Mouse (Mus musculus): ENCODE data around the gene Myo5a. TPM values are rescaled to one million over a fixed set of nuclear protein-coding genes. Genes with fewer than 3 reads are reported as not detected.

Myo5a gene
- polyA plus RNA-seq, 1 experiment from 2014 or later = 35.2 TPM

GRCm38 (mm10) chr9:75041840-75042525, 28.8 kb upstream of the Myo5a start:
- H3K36me3 ChIP-seq = 0 out of 2 replicates have a peak, but pooled peaks cover 14% of the 10 kb centered on the region

GRCm38 (mm10) chr9:75043191-75043590, 27.6 kb upstream of the Myo5a start:
- Histone ChIP-seq H3K4me3 (no peak overlapping the region), H3K4me1 (peaks cover 17% of the 10 kb centered on the region), H3K4me2 (replicated peaks) (no peak overlapping the region), H3K27ac (replicated peaks) (no peak overlapping the region), H3K9ac (replicated peaks) (no peak overlapping the region), H3K36me3 (peaks cover 14% of the 10 kb centered on the region; the same call in 1 of the 2 replicates), H3K27me3 (no peaks in the 10 kb centered on the region), H3K9me3 (no peaks in the 10 kb centered on the region)
- ATAC-seq (ENCODE audit: low FRiP score, low read depth) = no peak
- 95% methylated on average over 2 of the region's 2 CpGs for WGBS

More at GRCm38 (mm10) chr9:75041840-75042525, 28.8 kb upstream of the Myo5a start:
- H3K9ac ChIP-seq (replicated peaks) = no peak overlapping the region
- WGBS = 89% methylated on average over 2 of the region's 2 CpGs
- no peak overlapping the region for H3K4me2 ChIP-seq (replicated peaks)
- ATAC-seq (ENCODE audit: low FRiP score, low read depth) = no peak
- H3K4me3 ChIP-seq = no peak overlapping the region
- H3K9me3 ChIP-seq = no peaks in the 10 kb centered on the region
- H3K27ac ChIP-seq (replicated peaks) = no peak overlapping the region
- H3K4me1 ChIP-seq = peaks cover 17% of the 10 kb centered on the region
- no peaks in the 10 kb centered on the region for H3K27me3 ChIP-seq

GRCm38 (mm10) chr9:75047079-75047478, 23.7 kb upstream of the Myo5a start:
- no peak overlapping the region for H3K4me3 ChIP-seq
- no peak overlapping the region for H3K4me2 ChIP-seq (replicated peaks)
- H3K27me3 ChIP-seq = no peaks in the 10 kb centered on the region
- no peak overlapping the region for H3K9ac ChIP-seq (replicated peaks)
- H3K27ac ChIP-seq (replicated peaks) = no peak overlapping the region
- H3K4me1 ChIP-seq = no peaks in the 10 kb centered on the region
- no peak for ATAC-seq (ENCODE audit: low FRiP score, low read depth)
- H3K36me3 ChIP-seq = peaks cover 14% of the 10 kb centered on the region; the same call in 1 of the 2 replicates
- H3K9me3 ChIP-seq = no peaks in the 10 kb centered on the region

GRCm38 (mm10) chr9:75049100-75049499, 21.7 kb upstream of the Myo5a start:
- no peak for ATAC-seq (ENCODE audit: low FRiP score, low read depth)
- Histone ChIP-seq H3K9me3 (no peaks in the 10 kb centered on the region), H3K9ac (replicated peaks) (no peak overlapping the region), H3K36me3 (peaks cover 14% of the 10 kb centered on the region; the same call in 1 of the 2 replicates), H3K4me2 (replicated peaks) (no peak overlapping the region), H3K4me1 (no peaks in the 10 kb centered on the region), H3K27me3 (no peaks in the 10 kb centered on the region), H3K4me3 (no peak overlapping the region), H3K27ac (replicated peaks) (no peak overlapping the region)
- WGBS = 90% methylated on average over 3 of the region's 3 CpGs

GRCm38 (mm10) chr9:75050003-75050402, 20.8 kb upstream of the Myo5a start:
- Histone ChIP-seq H3K9ac (replicated peaks) (no peak overlapping the region), H3K4me3 (no peak overlapping the region), H3K27ac (replicated peaks) (no peak overlapping the region), H3K4me1 (no peaks in the 10 kb centered on the region), H3K36me3 (peaks cover 20% of the 10 kb centered on the region; the same call in 1 of the 2 replicates), H3K9me3 (no peaks in the 10 kb centered on the region), H3K4me2 (replicated peaks) (no peak overlapping the region), H3K27me3 (no peaks in the 10 kb centered on the region)
- WGBS = 38% methylated on average over 3 of the region's 3 CpGs
- no peak for ATAC-seq (ENCODE audit: low FRiP score, low read depth)

GRCm38 (mm10) chr9:75051841-75052240, 19.0 kb upstream of the Myo5a start:
- ATAC-seq (ENCODE audit: low FRiP score, low read depth) = no peak
- no peaks in the 10 kb centered on the region for H3K27me3 ChIP-seq
- H3K4me3 ChIP-seq = no peak overlapping the region
- no peaks in the 10 kb centered on the region for H3K9me3 ChIP-seq
- H3K4me1 ChIP-seq = no peaks in the 10 kb centered on the region
- H3K27ac ChIP-seq (replicated peaks) = no peak overlapping the region
- H3K9ac ChIP-seq (replicated peaks) = no peak overlapping the region
- peaks cover 15% of the 10 kb centered on the region for H3K36me3 ChIP-seq
- WGBS = 88% methylated on average over 4 of the region's 4 CpGs
- H3K4me2 ChIP-seq (replicated peaks) = no peak overlapping the region

- no peak overlapping the region for H3K4me3 ChIP-seq
- WGBS = 90% methylated on average over 5 of the region's 5 CpGs
- no peaks in the 10 kb centered on the region for H3K9me3 ChIP-seq
- H3K4me1 ChIP-seq = no peaks in the 10 kb centered on the region
- no peaks in the 10 kb centered on the region for H3K27me3 ChIP-seq
- no peak overlapping the region for H3K27ac ChIP-seq (replicated peaks)
- ATAC-seq (ENCODE audit: low FRiP score, low read depth) = no peak
- H3K36me3 ChIP-seq = peaks cover 40% of the 10 kb centered on the region
- H3K9ac ChIP-seq (replicated peaks) = no peak overlapping the region
- H3K4me2 ChIP-seq (replicated peaks) = no peak overlapping the region
These were observed 15.8 kb upstream of the Myo5a start for GRCm38 (mm10) chr9:75055046-75055445.

- 82% methylated on average over 9 of the region's 9 CpGs for WGBS
- Histone ChIP-seq H3K27me3 (no peaks in the 10 kb centered on the region), H3K4me2 (replicated peaks) (no peak overlapping the region), H3K36me3 (no peaks in the 10 kb centered on the region), H3K4me3 (no peak overlapping the region), H3K9me3 (no peaks in the 10 kb centered on the region), H3K4me1 (no peaks in the 10 kb centered on the region), H3K9ac (replicated peaks) (no peak overlapping the region), H3K27ac (replicated peaks) (no peak overlapping the region)
- no peak for ATAC-seq (ENCODE audit: low FRiP score, low read depth)
These were observed 6.0 kb upstream of the Myo5a start for GRCm38 (mm10) chr9:75064678-75065331.

GRCm38 (mm10) chr9:75071029-75071705, 352 bp downstream of the Myo5a start:
- peak; percentile 96 for ATAC-seq (ENCODE audit: low FRiP score, low read depth)
- Histone ChIP-seq H3K36me3 (no peaks in the 10 kb centered on the region), H3K9me3 (no peaks in the 10 kb centered on the region), H3K4me3 (peak overlapping the region; percentile 82), H3K4me1 (peaks cover 16% of the 10 kb centered on the region), H3K27ac (replicated peaks) (peak overlapping the region; percentile 96), H3K27me3 (no peaks in the 10 kb centered on the region), H3K4me2 (replicated peaks) (peak overlapping the region; percentile 71), H3K9ac (replicated peaks) (peak overlapping the region; percentile 87)
- 1% methylated on average over 51 of the region's 92 CpGs for WGBS

- WGBS = under 1% methylated on average over 29 of the region's 29 CpGs
- peak overlapping the region; percentile 87 for H3K9ac ChIP-seq (replicated peaks)
- no peaks in the 10 kb centered on the region; the same call in 1 of the 2 replicates for H3K9me3 ChIP-seq
- H3K27me3 ChIP-seq = no peaks in the 10 kb centered on the region
- ATAC-seq (ENCODE audit: low FRiP score, low read depth) = peak; percentile 1; the same call in 1 of the 2 replicates
- H3K36me3 ChIP-seq = no peaks in the 10 kb centered on the region
- H3K4me1 ChIP-seq = peaks cover 16% of the 10 kb centered on the region
- H3K4me2 ChIP-seq (replicated peaks) = peak overlapping the region; percentile 71
- H3K4me3 ChIP-seq = peak overlapping the region; percentile 82
- H3K27ac ChIP-seq (replicated peaks) = peak overlapping the region; percentile 96
These were observed 934 bp downstream of the Myo5a start for GRCm38 (mm10) chr9:75071706-75072192.

- no peaks in the 10 kb centered on the region; the same call in 1 of the 2 replicates for H3K9me3 ChIP-seq
- no peaks in the 10 kb centered on the region for H3K36me3 ChIP-seq
- peak overlapping the region; percentile 71 for H3K4me2 ChIP-seq (replicated peaks)
- no peaks in the 10 kb centered on the region for H3K27me3 ChIP-seq
- peak overlapping the region; percentile 82 for H3K4me3 ChIP-seq
- peak overlapping the region; percentile 87 for H3K9ac ChIP-seq (replicated peaks)
- peaks cover 16% of the 10 kb centered on the region for H3K4me1 ChIP-seq
- WGBS = 9% methylated on average over 3 of the region's 3 CpGs
- ATAC-seq (ENCODE audit: low FRiP score, low read depth) = no peak
- no peak overlapping the region for H3K27ac ChIP-seq (replicated peaks)
These were observed 1.5 kb downstream of the Myo5a start for GRCm38 (mm10) chr9:75072361-75072760.

- Histone ChIP-seq H3K36me3 (no peaks in the 10 kb centered on the region), H3K4me3 (no peak overlapping the region), H3K9me3 (no peaks in the 10 kb centered on the region; the same call in 1 of the 2 replicates), H3K4me2 (replicated peaks) (no peak overlapping the region), H3K27me3 (no peaks in the 10 kb centered on the region), H3K4me1 (peaks cover 11% of the 10 kb centered on the region), H3K9ac (replicated peaks) (no peak overlapping the region), H3K27ac (replicated peaks) (no peak overlapping the region)
- ATAC-seq (ENCODE audit: low FRiP score, low read depth) = no peak
These were observed 6.4 kb downstream of the Myo5a start for GRCm38 (mm10) chr9:75077191-75077590.
